Mouse (Mus musculus): ENCODE data around the gene Clec16a.

Gene Clec16a

GRCm38 (mm10) chr16:10723816-10724647 is 178.9 kb downstream of the Clec16a start:
- DNase-seq (ENCODE audit: low spot score) = no peak

- DNase-seq (ENCODE audit: low spot score) = no peak
These were observed 180.0 kb downstream of the Clec16a start for GRCm38 (mm10) chr16:10725156-10725555.

DNA sequence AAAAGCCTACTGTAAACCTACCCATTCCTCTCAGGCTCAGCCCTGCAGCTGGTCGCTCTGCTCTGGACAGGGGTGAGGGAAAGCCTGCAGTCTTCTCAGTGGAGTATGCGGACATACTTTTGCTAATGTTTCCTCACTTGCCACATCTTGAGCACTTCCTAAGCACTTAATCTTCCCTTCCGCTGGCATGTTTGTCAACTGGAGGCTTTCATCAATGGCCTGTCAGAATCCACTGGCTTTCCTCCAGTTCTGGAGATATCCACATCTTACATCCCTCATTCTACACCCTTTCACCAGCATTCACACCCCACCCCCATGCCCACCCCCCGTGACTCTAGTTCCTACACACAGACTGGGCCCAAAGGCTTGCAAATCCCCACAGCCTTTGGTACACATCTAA is 182.5 kb downstream of the Clec16a start:
- DNase-seq (ENCODE audit: low spot score) = no peak

GRCm38 (mm10) chr16:10728886-10729285 is 183.7 kb downstream of the Clec16a start:
- no peak for DNase-seq (ENCODE audit: low spot score)

- DNase-seq (ENCODE audit: low spot score) = no peak
These were observed 185.8 kb downstream of the Clec16a start for GRCm38 (mm10) chr16:10730941-10731340.

GRCm38 (mm10) chr16:10731785-10732184 is 186.6 kb downstream of the Clec16a start:
- no peak for DNase-seq (ENCODE audit: low spot score)

DNA sequence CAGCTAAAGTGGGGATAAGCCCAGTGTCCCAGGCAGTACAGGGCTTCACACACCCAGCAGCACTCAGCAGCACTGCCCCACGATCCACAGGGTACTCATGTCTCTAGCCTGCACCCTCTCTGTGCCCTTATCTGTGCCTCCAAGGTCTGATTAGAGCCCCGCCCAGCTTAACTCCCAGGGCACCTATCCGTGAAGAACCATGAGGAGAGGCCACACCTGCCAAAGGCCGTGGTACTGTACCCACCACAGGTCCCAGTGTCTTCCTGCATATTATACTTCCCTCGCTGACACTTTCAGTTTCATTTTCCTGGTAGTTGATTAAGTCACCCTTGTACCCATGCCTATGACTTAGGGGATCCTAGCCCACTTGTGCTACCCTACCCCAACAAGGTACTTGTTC is 187.3 kb downstream of the Clec16a start:
- no peak for DNase-seq (ENCODE audit: low spot score)

DNA sequence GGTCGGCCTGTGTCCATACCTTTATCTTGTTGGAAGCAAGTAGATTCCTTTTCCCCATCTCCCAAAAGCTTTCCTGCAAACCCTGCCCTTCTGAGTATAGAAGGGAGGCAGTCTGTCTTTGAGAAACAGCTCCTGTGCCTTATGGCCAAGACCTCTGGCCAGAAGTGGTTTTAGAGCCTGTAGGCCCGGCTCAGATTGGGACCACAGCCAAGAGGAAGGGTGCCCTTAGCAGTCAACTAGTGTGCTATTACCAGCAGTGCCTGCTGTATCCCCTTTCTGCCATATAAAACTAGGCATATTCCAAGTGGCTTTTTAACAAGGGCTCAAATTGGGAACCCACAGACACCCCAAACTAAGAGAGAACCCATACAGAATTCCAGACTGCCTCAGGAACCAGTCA is 190.6 kb downstream of the Clec16a start:
- DNase-seq (ENCODE audit: low spot score) = no peak

DNA sequence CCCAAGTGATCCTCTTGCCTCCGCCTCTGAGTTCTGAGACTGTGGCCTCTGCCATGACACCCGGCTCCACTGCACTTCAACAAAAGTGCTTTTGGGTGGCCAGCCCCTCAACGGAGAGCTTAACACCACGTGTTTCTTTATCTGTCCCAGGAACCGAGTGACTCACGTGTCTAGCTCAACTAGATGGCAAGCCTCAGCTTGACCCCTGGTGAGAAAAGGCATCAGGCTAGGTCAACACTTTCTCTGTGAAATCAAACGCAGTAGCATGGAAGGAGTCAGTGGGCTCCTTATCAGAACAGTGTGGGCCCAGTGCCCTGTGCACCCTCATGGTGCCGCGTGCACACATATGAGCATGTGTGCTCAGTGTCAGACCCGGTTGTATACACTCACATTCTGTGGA is 191.2 kb downstream of the Clec16a start:
- DNase-seq (ENCODE audit: low spot score) = no peak

DNA sequence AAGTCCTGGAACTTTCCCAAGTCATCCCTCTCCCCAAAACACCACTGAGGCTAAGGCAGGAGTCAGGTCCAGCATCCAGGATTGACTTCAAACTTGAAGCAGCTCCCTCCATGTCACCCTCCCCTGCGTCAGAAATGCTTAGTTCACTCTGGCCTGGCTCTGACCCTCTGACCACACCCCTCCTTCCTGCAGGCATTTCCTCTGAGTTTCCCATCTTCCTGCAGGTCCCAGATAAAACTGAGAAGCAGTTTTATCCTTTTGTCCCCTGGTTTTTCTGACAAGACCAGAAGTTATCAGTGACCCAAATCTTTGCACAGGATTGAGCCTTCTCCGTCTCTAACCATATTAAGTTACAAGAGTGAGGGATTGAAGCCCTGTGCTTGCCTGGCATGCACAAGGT is 192.4 kb downstream of the Clec16a start:
- no peak for DNase-seq (ENCODE audit: low spot score)

DNA sequence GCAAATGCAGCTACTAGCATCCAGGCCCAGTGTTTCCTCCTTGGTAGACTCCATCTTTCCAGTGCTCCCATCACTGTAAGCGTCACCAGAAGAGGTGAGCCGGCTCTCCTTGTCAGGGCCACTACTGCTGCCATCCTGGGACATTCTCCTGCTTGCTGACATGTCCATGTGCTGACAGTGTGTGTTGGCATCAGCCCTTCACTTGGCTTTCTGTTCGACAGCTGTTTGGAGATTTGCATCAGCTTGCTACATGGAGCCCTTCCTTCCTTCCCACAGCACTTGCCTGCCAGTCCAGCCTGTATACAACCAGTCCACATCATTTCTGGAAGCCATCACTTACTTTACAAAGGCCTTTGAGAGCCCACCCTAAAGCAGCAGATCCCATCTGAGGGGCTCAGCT is 193.7 kb downstream of the Clec16a start:
- no peak for DNase-seq (ENCODE audit: low spot score)

DNA sequence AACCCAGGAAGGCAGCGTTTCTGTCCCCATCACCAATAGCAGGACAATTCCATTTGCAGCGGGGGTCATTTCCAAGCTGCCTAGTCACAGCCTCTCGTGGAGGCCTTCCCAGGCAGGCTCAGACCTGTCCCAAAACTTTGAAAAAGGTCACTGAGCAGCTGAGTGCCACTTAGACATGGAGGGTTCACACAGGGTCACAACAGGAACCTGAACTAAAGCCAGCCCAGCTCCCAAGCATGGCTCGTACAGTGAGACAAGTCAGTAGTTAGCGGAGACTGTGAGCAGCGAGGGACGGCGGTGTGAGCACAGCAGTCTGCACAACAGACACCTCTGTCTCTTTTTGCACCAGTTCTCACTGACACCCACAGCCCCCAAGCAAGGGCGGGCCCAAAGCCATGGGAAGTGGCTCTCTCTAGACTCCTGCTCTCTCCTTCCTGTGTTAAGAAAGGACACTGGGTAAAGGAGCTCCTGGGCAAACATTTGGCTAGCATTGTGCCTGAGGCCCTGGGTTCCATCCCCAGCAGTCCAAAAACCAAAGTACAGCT is 194.8 kb downstream of the Clec16a start:
- DNase-seq (ENCODE audit: low spot score) = no peak

- no peak for DNase-seq (ENCODE audit: low spot score)
These were observed 195.9 kb downstream of the Clec16a start for GRCm38 (mm10) chr16:10741082-10741481.

DNA sequence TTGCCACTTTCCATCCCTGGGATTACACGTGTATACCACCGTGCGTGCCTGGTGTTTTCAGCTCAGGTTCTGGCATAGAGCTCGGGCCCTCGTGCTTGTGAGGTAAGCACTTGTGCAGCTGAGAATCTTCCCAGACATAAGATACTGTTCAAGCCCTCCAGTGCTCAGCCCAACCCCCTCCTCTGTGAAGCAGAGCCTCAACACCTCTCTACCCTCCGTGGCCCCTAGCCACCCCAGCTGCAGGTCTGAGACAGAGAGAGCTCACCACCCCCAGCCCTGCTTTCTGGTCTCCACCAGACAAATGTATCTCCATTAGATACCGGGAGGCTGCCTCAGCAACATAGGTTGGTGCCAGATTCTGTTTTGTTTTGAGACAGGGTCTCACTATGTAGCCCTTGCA is 204.1 kb downstream of the Clec16a start:
- DNase-seq (ENCODE audit: low spot score) = no peak

DNA sequence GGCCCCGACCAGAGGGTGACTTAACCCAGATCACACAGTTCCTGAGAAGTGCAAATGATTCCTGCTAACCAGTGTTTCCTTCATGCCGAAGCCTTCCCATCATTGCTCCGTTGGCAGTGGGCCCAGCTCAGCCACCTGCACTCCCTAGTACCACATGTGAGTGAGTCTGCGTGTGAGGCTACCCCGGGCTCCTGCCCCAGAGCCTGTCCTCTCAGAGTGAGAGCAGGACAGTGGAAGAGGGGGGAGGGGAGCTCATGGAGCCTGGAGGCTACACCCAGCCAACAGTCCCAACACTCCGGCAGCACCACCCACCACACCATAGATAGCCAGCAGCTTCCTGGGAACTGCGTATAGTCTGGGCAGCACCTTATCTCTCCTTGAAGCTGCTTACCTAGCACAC is 204.7 kb downstream of the Clec16a start:
- DNase-seq (ENCODE audit: low spot score) = no peak

DNA sequence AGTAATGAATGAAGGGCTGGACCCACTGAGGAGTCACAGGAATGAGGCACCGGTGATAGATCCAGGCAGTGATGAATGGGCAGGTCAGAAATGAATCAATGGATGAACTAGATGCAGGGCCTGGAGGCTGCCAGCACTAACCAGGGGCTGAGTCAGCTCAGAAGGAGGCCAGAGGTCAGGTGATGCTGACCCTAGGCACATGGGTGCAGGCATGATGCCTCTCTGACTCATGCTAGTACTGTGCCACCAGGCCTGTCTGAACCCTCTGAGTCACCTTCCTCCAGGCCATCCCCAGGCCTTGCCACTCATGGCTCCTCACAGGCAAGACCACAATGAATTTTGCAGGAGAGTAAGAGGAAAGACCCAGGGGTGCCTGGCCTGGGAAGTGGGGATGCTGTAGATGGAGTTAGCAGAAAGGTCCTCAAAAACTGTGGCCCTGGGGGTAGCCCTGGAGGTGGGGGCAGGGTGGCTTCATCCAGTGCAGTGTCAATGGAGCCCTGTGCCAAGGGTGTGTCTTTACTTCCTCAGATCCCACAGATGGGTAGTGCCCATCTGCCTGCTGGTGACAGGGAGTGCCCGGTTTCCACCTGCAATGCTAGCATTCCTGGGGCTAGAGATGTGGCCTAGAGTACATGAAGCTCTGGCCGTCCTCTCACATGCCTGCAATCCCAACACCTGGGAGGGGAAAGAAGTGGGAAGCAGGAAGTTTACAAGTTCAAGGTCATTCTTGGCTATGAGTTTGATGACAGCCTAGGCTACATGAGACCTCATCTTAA is 209.6 kb downstream of the Clec16a start:
- DNase-seq (ENCODE audit: low spot score) = no peak

GRCm38 (mm10) chr16:10756168-10756567 is 211.0 kb downstream of the Clec16a start:
- DNase-seq (ENCODE audit: low spot score) = no peak

GRCm38 (mm10) chr16:10761182-10761581 is 216.0 kb downstream of the Clec16a start:
- no peak for DNase-seq (ENCODE audit: low spot score)

DNA sequence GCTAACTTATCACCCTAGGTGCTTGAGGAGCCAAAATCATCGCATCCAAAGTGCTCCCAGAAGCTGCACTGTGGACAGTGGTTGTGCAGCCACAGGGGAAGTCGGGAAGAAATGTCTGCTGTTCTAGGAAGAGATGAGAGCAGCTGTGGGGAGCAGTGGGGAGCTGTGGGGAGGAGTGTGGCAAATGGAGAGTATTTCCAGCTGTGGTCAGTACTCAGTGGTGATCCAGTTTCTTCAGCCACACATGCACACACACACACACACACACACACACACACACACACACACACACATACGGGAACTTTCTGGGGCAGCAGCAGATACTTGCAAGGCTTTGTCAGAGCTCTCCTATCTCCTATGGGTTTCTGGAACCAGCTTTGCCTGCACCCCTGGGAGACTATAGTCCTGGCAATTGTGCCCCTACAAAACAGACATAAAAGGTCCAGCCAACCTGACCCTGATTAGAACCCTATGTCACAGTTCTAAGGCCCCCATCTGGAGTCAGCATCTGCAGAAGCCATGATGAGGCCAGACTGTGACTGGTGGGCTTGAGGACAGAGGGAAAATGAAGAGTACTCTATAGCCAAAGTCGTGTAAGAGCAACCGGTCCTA is 217.5 kb downstream of the Clec16a start:
- no peak for DNase-seq (ENCODE audit: low spot score)

GRCm38 (mm10) chr16:10763540-10764264 is 218.6 kb downstream of the Clec16a start:
- DNase-seq (ENCODE audit: low spot score) = no peak

DNA sequence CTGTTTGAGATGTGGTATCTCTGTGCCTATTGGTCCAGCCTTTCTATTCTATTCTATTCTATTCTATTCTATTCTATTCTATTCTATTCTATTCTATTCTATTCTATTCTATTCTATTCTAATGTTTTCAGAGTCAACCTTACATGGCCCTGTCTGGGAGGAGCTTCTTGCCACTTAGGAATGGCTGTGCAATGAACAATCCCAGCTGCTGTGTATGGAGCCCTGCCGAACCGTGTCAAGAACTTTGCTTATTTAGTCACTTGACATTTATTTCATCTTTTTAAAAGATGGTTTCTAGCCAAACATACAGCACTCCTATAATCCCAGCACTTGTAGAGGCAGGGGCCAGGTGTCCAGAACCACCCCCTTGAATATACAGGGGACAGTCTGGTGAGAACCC is 219.2 kb downstream of the Clec16a start:
- DNase-seq (ENCODE audit: low spot score) = no peak

DNA sequence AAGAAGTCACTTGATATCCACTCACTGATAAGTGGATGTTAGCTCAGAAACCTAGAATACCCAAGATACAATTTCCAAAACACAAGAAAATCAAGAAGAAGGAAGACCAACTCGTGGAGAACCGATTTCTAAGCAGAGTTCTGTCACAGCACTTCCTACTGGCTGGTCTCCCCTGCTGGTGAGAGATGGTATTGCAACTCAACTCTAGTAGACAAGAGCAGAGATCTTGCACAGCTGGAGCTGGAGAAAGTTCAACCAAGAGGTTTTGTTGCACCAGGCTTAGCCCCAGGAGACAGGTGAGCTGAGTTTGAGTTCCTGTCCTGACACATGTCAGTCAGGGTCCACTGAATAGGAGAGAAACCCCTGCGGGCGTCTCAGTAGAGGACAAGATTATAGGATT is 222.0 kb downstream of the Clec16a start:
- peak; percentile 42 for DNase-seq (ENCODE audit: low spot score)

All from layer of hippocampus, adult 9-10 months (tissue).